Mouse (Mus musculus): ENCODE data around the gene Ttc21a.

The Ttc21a gene

GRCm38 (mm10) chr9:120013251-120013820 is 75.9 kb downstream of the Ttc21a start:
- TF ChIP-seq GATA4 (IDR thresholded peaks at IDR 0.05; ENCODE audit: insufficient replicate concordance, low read length) = no peak

GRCm38 (mm10) chr9:120014828-120015227 is 77.4 kb downstream of the Ttc21a start:
- no peak for TF ChIP-seq GATA4 (IDR thresholded peaks at IDR 0.05; ENCODE audit: insufficient replicate concordance, low read length)

- no peak for TF ChIP-seq GATA4 (IDR thresholded peaks at IDR 0.05; ENCODE audit: insufficient replicate concordance, low read length)
Observed at GRCm38 (mm10) chr9:120016956-120017355, 79.5 kb downstream of the Ttc21a start.
